Mouse (Mus musculus): ENCODE data around the gene Arid1a.

GRCm38 (mm10) chr4:133671881-133672844 is 84.4 kb downstream of the Arid1a start, which contains the start of gene Pigv:
- TF ChIP-seq CTCF (IDR thresholded peaks at IDR 0.05; ENCODE audit: extremely low read depth, insufficient read depth, low read length) (no peak), POLR2A (IDR thresholded peaks at IDR 0.05; ENCODE audit: extremely low read depth, insufficient read depth, low read length) (no peak; the same call in 1 of the 2 replicates)

Data from cortical plate, adult 2 months (tissue).